Mouse (Mus musculus): ENCODE measurements around the gene Sox6. TPM values are rescaled to one million over a fixed set of nuclear protein-coding genes. Genes with fewer than 3 reads are reported as not detected.
A peak's percentile ranks its signal among the peaks of the same experiment; 100 is the strongest.

The Sox6 gene
- polyA plus RNA-seq, 2 experiments = 21.3 to 59.4 TPM

- no peak overlapping the region for H3K27ac ChIP-seq (replicated peaks; ENCODE audit: low read depth, low read length)
- H3K36me3 ChIP-seq (ENCODE audit: control insufficient read depth, insufficient read depth, low read length) = no peaks in the 10 kb centered on the region
- WGBS = 62% methylated on average over 5 of the region's 5 CpGs
- no peaks in the 10 kb centered on the region for H3K9me3 ChIP-seq (ENCODE audit: control insufficient read depth, low read length)
- 0 out of 2 replicates have a peak, but pooled peaks cover 3% of the 10 kb centered on the region for H3K4me1 ChIP-seq (ENCODE audit: control insufficient read depth, insufficient read depth, low read length)
- ATAC-seq (ENCODE audit: low FRiP score, low read depth) (no peak), DNase-seq (ENCODE audit: low spot score) (no peak)
- H3K9ac ChIP-seq (ENCODE audit: low read depth, low read length, severe bottlenecking) = no peak overlapping the region
- H3K4me2 ChIP-seq (replicated peaks; ENCODE audit: low read depth, low read length, severe bottlenecking) = no peak overlapping the region
- no peak overlapping the region for H3K4me3 ChIP-seq (replicated peaks; ENCODE audit: low read length)
- no peak for TF ChIP-seq POLR2A (IDR thresholded peaks at IDR 0.05; ENCODE audit: borderline replicate concordance, extremely low read depth, insufficient read depth, insufficient read length)
- H3K27me3 ChIP-seq (ENCODE audit: control insufficient read depth, insufficient read depth, low read length) = no peaks in the 10 kb centered on the region
Measured at GRCm38 (mm10) chr7:115491721-115492120, 546.9 kb downstream of the Sox6 start.

GRCm38 (mm10) chr7:115489608-115490007, 549.0 kb downstream of the Sox6 start:
- Histone ChIP-seq H3K27me3 (ENCODE audit: control insufficient read depth, insufficient read depth, low read length) (no peaks in the 10 kb centered on the region), H3K27ac (replicated peaks; ENCODE audit: low read depth, low read length) (peak overlapping the region; percentile 43; the same call in 1 of the 2 replicates), H3K9ac (ENCODE audit: low read depth, low read length, severe bottlenecking) (no peak overlapping the region), H3K36me3 (ENCODE audit: control insufficient read depth, insufficient read depth, low read length) (no peaks in the 10 kb centered on the region), H3K4me3 (replicated peaks; ENCODE audit: low read length) (no peak overlapping the region), H3K9me3 (ENCODE audit: control insufficient read depth, low read length) (no peaks in the 10 kb centered on the region), H3K4me2 (replicated peaks; ENCODE audit: low read depth, low read length, severe bottlenecking) (no peak overlapping the region), H3K4me1 (ENCODE audit: control insufficient read depth, insufficient read depth, low read length) (0 out of 2 replicates have a peak, but pooled peaks cover 3% of the 10 kb centered on the region)
- no peak for ATAC-seq (ENCODE audit: low FRiP score, low read depth)
- TF ChIP-seq POLR2A (IDR thresholded peaks at IDR 0.05; ENCODE audit: borderline replicate concordance, extremely low read depth, insufficient read depth, insufficient read length) = no peak
- no peak for DNase-seq (ENCODE audit: low spot score)
- 64% methylated on average over 10 of the region's 10 CpGs for WGBS

- Histone ChIP-seq H3K4me1 (ENCODE audit: control insufficient read depth, insufficient read depth, low read length) (0 out of 2 replicates have a peak, but pooled peaks cover 3% of the 10 kb centered on the region), H3K36me3 (ENCODE audit: control insufficient read depth, insufficient read depth, low read length) (no peaks in the 10 kb centered on the region), H3K27ac (replicated peaks; ENCODE audit: low read depth, low read length) (no peak overlapping the region), H3K27me3 (ENCODE audit: control insufficient read depth, insufficient read depth, low read length) (no peaks in the 10 kb centered on the region), H3K4me2 (replicated peaks; ENCODE audit: low read depth, low read length, severe bottlenecking) (no peak overlapping the region), H3K9ac (ENCODE audit: low read depth, low read length, severe bottlenecking) (no peak overlapping the region), H3K9me3 (ENCODE audit: control insufficient read depth, low read length) (no peaks in the 10 kb centered on the region), H3K4me3 (replicated peaks; ENCODE audit: low read length) (no peak overlapping the region)
- 95% methylated on average over 12 of the region's 12 CpGs for WGBS
- DNase-seq (ENCODE audit: low spot score) (no peak), ATAC-seq (ENCODE audit: low FRiP score, low read depth) (no peak)
- no peak for TF ChIP-seq POLR2A (IDR thresholded peaks at IDR 0.05; ENCODE audit: borderline replicate concordance, extremely low read depth, insufficient read depth, insufficient read length)
Measured at GRCm38 (mm10) chr7:115486431-115486830, 552.2 kb downstream of the Sox6 start.

GRCm38 (mm10) chr7:115485664-115486409, 552.8 kb downstream of the Sox6 start:
- no peak for DNase-seq (ENCODE audit: low spot score)
- TF ChIP-seq POLR2A (IDR thresholded peaks at IDR 0.05; ENCODE audit: borderline replicate concordance, extremely low read depth, insufficient read depth, insufficient read length) = no peak
- ATAC-seq (ENCODE audit: low FRiP score, low read depth) = no peak
- Histone ChIP-seq H3K9ac (ENCODE audit: low read depth, low read length, severe bottlenecking) (no peak overlapping the region), H3K4me2 (replicated peaks; ENCODE audit: low read depth, low read length, severe bottlenecking) (no peak overlapping the region), H3K27ac (replicated peaks; ENCODE audit: low read depth, low read length) (no peak overlapping the region), H3K4me1 (ENCODE audit: control insufficient read depth, insufficient read depth, low read length) (0 out of 2 replicates have a peak, but pooled peaks cover 3% of the 10 kb centered on the region), H3K4me3 (replicated peaks; ENCODE audit: low read length) (no peak overlapping the region), H3K27me3 (ENCODE audit: control insufficient read depth, insufficient read depth, low read length) (no peaks in the 10 kb centered on the region), H3K36me3 (ENCODE audit: control insufficient read depth, insufficient read depth, low read length) (no peaks in the 10 kb centered on the region), H3K9me3 (ENCODE audit: control insufficient read depth, low read length) (no peaks in the 10 kb centered on the region)
- WGBS = 80% methylated on average over 2 of the region's 2 CpGs

GRCm38 (mm10) chr7:115477763-115478162, 560.8 kb downstream of the Sox6 start:
- no peaks in the 10 kb centered on the region for H3K27me3 ChIP-seq (ENCODE audit: control insufficient read depth, insufficient read depth, low read length)
- H3K4me3 ChIP-seq (replicated peaks; ENCODE audit: low read length) = no peak overlapping the region
- H3K36me3 ChIP-seq (ENCODE audit: control insufficient read depth, insufficient read depth, low read length) = peaks cover 5% of the 10 kb centered on the region
- H3K27ac ChIP-seq (replicated peaks; ENCODE audit: low read depth, low read length) = no peak overlapping the region
- WGBS = 73% methylated on average over 2 of the region's 2 CpGs
- TF ChIP-seq POLR2A (IDR thresholded peaks at IDR 0.05; ENCODE audit: borderline replicate concordance, extremely low read depth, insufficient read depth, insufficient read length) = no peak
- ATAC-seq (ENCODE audit: low FRiP score, low read depth) (no peak), DNase-seq (ENCODE audit: low spot score) (no peak)
- H3K4me2 ChIP-seq (replicated peaks; ENCODE audit: low read depth, low read length, severe bottlenecking) = no peak overlapping the region
- H3K9me3 ChIP-seq (ENCODE audit: control insufficient read depth, low read length) = no peaks in the 10 kb centered on the region
- peaks cover 6% of the 10 kb centered on the region; the same call in 1 of the 2 replicates for H3K4me1 ChIP-seq (ENCODE audit: control insufficient read depth, insufficient read depth, low read length)
- H3K9ac ChIP-seq (ENCODE audit: low read depth, low read length, severe bottlenecking) = no peak overlapping the region
